Mouse (Mus musculus): ENCODE measurements around the gene Fkbp3. TPM values are rescaled to one million over a fixed set of nuclear protein-coding genes. Genes with fewer than 3 reads are reported as not detected.

Gene Fkbp3
- polyA plus RNA-seq, 1 experiment from 2014 or later = 463 TPM

DNA sequence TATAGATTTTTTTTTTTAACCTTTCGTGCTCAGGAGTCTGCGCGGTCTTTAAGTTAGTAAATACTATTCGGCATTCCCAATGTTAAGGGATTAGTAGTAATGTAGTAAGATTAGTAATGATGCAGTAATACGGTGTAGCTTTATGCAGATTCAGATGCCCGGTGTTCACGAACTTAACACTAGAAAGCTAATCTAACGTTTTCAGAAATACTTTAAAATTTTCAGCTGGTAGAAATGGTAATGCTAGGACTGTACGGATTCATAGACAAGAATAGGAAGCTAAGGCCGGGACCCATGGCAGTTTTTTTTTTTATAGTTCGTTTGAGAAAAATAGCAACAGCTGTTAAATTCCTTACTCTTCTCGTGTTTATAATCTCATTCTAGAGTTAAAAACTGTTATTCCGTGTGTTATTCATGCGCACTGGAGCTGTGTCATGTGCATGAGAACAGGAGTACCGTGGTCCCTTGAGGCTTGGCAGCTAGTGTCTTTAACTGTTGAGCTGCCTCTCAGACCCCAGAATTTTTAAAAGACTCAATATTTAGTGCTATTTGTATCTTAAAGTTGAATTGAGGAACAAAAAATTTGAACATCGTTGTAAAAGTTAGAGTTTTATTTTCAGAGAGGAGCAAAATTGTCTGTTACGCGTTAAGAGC, 36.8 kb downstream of the Fkbp3 start:
- ATAC-seq (replicated peaks; ENCODE audit: low FRiP score, low read depth) (no peak), DNase-seq (ENCODE audit: low spot score) (peak; percentile 33)
- Histone ChIP-seq H3K27ac (0 out of 2 replicates have a peak overlapping the region, but pooled peaks have one; percentile 83), H3K36me3 (ENCODE audit: insufficient read depth, low read length) (0 out of 2 replicates have a peak, but pooled peaks cover under 1% of the 10 kb centered on the region), H3K9me3 (replicated peaks; ENCODE audit: low read length) (no peaks in the 10 kb centered on the region), H3K9ac (ENCODE audit: low read depth, low read length) (peak overlapping the region; percentile 91), H3K4me3 (replicated peaks; ENCODE audit: low read depth, low read length) (peak overlapping the region; percentile 78), H3K27me3 (ENCODE audit: insufficient read depth, low read length) (no peaks in the 10 kb centered on the region), H3K4me1 (replicated peaks; ENCODE audit: insufficient read depth, low read length) (0 out of 2 replicates have a peak, but pooled peaks cover 8% of the 10 kb centered on the region), H3K4me2 (ENCODE audit: low read length) (peak overlapping the region; percentile 73)
- 13% methylated on average over 18 of the region's 18 CpGs for WGBS
- no peak for TF ChIP-seq CTCF (IDR thresholded peaks at IDR 0.05; ENCODE audit: low read depth)

DNA sequence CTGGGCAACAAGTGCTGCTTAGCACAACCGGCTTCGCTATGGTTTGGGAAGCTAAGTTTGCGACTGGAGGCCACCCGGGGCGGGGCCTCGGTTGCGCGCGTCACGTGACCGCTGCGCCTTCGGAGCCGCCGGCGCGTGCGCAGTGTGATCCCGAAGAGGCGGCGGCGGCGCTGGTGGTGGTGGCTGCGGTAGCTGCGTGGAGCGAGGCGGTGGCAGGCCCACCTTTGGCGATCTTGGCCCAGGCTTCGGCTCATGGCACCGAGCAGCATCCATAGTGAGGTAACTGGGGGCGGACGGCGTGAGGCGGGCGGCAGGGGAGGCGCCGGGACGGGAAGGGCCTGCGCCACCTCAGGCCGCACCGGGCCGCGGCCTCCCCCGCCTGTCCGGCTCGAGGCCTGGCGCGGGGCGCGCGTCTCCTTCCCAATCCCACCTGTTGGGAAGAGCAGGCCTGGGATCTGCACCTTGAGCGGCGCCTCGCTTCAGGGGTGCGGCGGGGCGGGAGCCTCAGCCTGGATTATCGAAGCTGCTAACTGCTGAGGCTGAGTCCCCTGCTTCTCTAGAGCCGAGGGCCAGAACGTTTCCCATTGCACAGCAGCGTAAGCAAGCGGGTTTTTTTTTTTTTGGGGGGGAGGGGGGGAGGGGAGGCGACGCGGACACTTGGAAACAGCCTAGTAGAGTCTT, 37.5 kb downstream of the Fkbp3 start, which contains the start of gene Prpf39:
Gene Prpf39, plus strand, starts transcription at position 144 of the 681 bp plus-strand sequence.
- Histone ChIP-seq H3K9ac (ENCODE audit: low read depth, low read length) (peak within 1 kb of the TSS; percentile 91), H3K4me3 (replicated peaks; ENCODE audit: low read depth, low read length) (peak within 1 kb of the TSS; percentile 78), H3K36me3 (ENCODE audit: insufficient read depth, low read length) (no peaks in the 10 kb centered on the region), H3K4me1 (replicated peaks; ENCODE audit: insufficient read depth, low read length) (0 out of 2 replicates have a peak, but pooled peaks cover 8% of the 10 kb centered on the region), H3K9me3 (replicated peaks; ENCODE audit: low read length) (no peaks in the 10 kb centered on the region), H3K27ac (peak within 1 kb of the TSS; percentile 83), H3K27me3 (ENCODE audit: insufficient read depth, low read length) (no peaks in the 10 kb centered on the region), H3K4me2 (ENCODE audit: low read length) (peak within 1 kb of the TSS; percentile 73)
- ATAC-seq (replicated peaks; ENCODE audit: low FRiP score, low read depth) (peak; percentile 93), DNase-seq (ENCODE audit: low spot score) (peak; percentile 94)
- under 1% methylated on average over 65 of the region's 65 CpGs for WGBS
- no peak for TF ChIP-seq CTCF (IDR thresholded peaks at IDR 0.05; ENCODE audit: low read depth)

DNA sequence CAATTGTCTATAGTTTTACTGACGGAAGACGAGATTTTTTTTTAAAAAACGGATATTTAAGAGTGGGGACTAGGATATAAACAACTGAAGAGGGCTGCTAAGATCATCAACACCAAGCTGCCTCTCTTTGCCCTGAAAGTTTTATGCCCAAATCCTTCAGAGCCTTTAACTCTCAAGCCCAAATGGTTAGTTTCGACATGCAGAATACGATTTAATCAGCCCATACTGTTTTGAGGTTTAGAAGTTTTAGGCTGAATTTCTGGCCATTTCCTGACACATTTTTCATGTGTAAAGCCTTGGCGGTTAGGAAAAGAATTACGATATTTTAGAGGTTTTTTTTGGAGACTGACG, 38.0 kb downstream of the Fkbp3 start:
- ATAC-seq (replicated peaks; ENCODE audit: low FRiP score, low read depth) (no peak), DNase-seq (ENCODE audit: low spot score) (no peak)
- Histone ChIP-seq H3K4me2 (ENCODE audit: low read length) (peak overlapping the region; percentile 73), H3K4me3 (replicated peaks; ENCODE audit: low read depth, low read length) (peak overlapping the region; percentile 78), H3K9me3 (replicated peaks; ENCODE audit: low read length) (no peaks in the 10 kb centered on the region), H3K27ac (no peak overlapping the region), H3K9ac (ENCODE audit: low read depth, low read length) (peak overlapping the region; percentile 91; the same call in 1 of the 2 replicates), H3K27me3 (ENCODE audit: insufficient read depth, low read length) (no peaks in the 10 kb centered on the region), H3K4me1 (replicated peaks; ENCODE audit: insufficient read depth, low read length) (0 out of 2 replicates have a peak, but pooled peaks cover 8% of the 10 kb centered on the region), H3K36me3 (ENCODE audit: insufficient read depth, low read length) (no peaks in the 10 kb centered on the region)
- 49% methylated on average over 8 of the region's 8 CpGs for WGBS
- no peak for TF ChIP-seq CTCF (IDR thresholded peaks at IDR 0.05; ENCODE audit: low read depth)

DNA sequence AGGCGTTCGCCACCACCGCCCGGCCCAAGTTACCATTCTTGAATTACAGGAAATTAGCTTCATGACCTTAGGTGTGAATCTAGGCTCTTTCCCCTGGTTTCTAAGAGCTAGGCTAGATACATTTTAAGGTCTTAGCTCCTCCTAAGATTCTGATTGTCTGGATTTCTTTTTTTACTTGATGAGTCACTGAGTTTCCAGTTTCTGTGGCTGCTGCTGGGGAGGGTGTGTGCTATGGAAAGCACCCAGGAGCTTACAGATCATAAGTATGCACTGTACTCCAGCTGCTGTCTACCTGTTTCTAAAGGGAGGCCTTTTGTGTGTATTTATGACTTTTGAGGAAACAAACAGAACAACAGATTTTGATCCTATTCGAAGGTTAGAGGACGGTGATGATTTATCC, 51.0 kb downstream of the Fkbp3 start:
- no peak for TF ChIP-seq CTCF (IDR thresholded peaks at IDR 0.05; ENCODE audit: low read depth)
- no peak for DNase-seq (ENCODE audit: low spot score)
- no peaks in the 10 kb centered on the region for H3K9me3 ChIP-seq (replicated peaks; ENCODE audit: low read length)
- WGBS = 95% methylated on average over 6 of the region's 6 CpGs
- H3K27me3 ChIP-seq (ENCODE audit: insufficient read depth, low read length) = no peaks in the 10 kb centered on the region
- H3K4me1 ChIP-seq (replicated peaks; ENCODE audit: insufficient read depth, low read length) = no peaks in the 10 kb centered on the region
- no peak for ATAC-seq (replicated peaks; ENCODE audit: low FRiP score, low read depth)
- no peaks in the 10 kb centered on the region for H3K36me3 ChIP-seq (ENCODE audit: insufficient read depth, low read length)
- no peak overlapping the region for H3K4me2 ChIP-seq (ENCODE audit: low read length)
- H3K4me3 ChIP-seq (replicated peaks; ENCODE audit: low read depth, low read length) = no peak overlapping the region
- no peak overlapping the region for H3K9ac ChIP-seq (ENCODE audit: low read depth, low read length)
- H3K27ac ChIP-seq = no peak overlapping the region

Other genes with a start within 250 kb of the Fkbp3 start
- gene Gm527, start 156.1 kb downstream of the Fkbp3 start, polyA plus RNA-seq (2015; fragmentation: Nextera tagmentation; extraction: Ambion mirVana) = 3.2 and 4.0 TPM in 2 replicates
- 10.8 and 11.1 TPM in 2 replicates for gene Klhl28, start 108.5 kb downstream of the Fkbp3 start, polyA plus RNA-seq (2015; fragmentation: Nextera tagmentation; extraction: Ambion mirVana)
- gene Togaram1, start 108.2 kb downstream of the Fkbp3 start, polyA plus RNA-seq (2015; fragmentation: Nextera tagmentation; extraction: Ambion mirVana) = 20.9 and 23.6 TPM in 2 replicates
- 34.4 and 37.2 TPM in 2 replicates for gene Prpf39, start 37.7 kb downstream of the Fkbp3 start, polyA plus RNA-seq (2015; fragmentation: Nextera tagmentation; extraction: Ambion mirVana)
- 7.4 and 8.3 TPM in 2 replicates for gene Fancm, start 1.6 kb upstream of the Fkbp3 start, polyA plus RNA-seq (2015; fragmentation: Nextera tagmentation; extraction: Ambion mirVana)
- gene Mis18bp1, start 98.6 kb upstream of the Fkbp3 start, polyA plus RNA-seq (2015; fragmentation: Nextera tagmentation; extraction: Ambion mirVana) = 31.0 and 31.8 TPM in 2 replicates
- not detected in 2 replicates for gene Wdr20rt, start 151.5 kb upstream of the Fkbp3 start, polyA plus RNA-seq (2015; fragmentation: Nextera tagmentation; extraction: Ambion mirVana)